Mouse (Mus musculus) heart, postnatal 25 days (tissue): ENCODE measurements around the gene Pigu. TPM values are rescaled to one million over a fixed set of nuclear protein-coding genes. Genes with fewer than 3 reads are reported as not detected.

Experiments
- DNase-seq: peaks from one replicate; pipeline ENCODE4 v3.0.0; 2022; ENCODE audit warnings: low spot score
- intact Hi-C: fragments of 180-260 bp; cut with DNase I; formaldehyde crosslinking; loops from one replicate; pipeline ENCODE4 v1.15.1; 2025
- total RNA-seq, 2 experiments: library from RNA; stranded (reverse); gene quantifications; 2 replicates each; pipeline ENCODE4 v1.2.3; 2021

Pigu gene
- 10 to 100 TPM; 28.4 to 28.7 TPM for total RNA-seq

GRCm38 (mm10) chr2:155356971-155357591 is at the start of gene Pigu:
Gene Pigu (minus strand): TSS chr2:155357430.
- DNase-seq: peak; percentile 84
- intact Hi-C loops: no loop called here

GRCm38 (mm10) chr2:155404635-155405034 is 47.4 kb upstream of the Pigu start:
- no peak for DNase-seq

GRCm38 (mm10) chr2:155401926-155402325 is 44.7 kb upstream of the Pigu start:
- DNase-seq: no peak
- intact Hi-C loops: no loop called here

More at GRCm38 (mm10) chr2:155404635-155405034, 47.4 kb upstream of the Pigu start:
- intact Hi-C loops: no loop called here

GRCm38 (mm10) chr2:155400276-155400675 is 43.0 kb upstream of the Pigu start:
- no peak for DNase-seq
- intact Hi-C loops: no loop called here

- intact Hi-C loops: no loop called here
Observed at GRCm38 (mm10) chr2:155394586-155394985, 37.4 kb upstream of the Pigu start.

GRCm38 (mm10) chr2:155388573-155388972 is 31.3 kb upstream of the Pigu start:
- intact Hi-C loops: loop anchor here (5.0 kb wide), 2 partner anchors 166 to 181 kb away; no protein-coding TSS in a partner anchor
- DNase-seq: no peak

More at GRCm38 (mm10) chr2:155394586-155394985, 37.4 kb upstream of the Pigu start:
- no peak for DNase-seq

- intact Hi-C loops: loop anchor here (5.0 kb wide), 2 partner anchors 165 to 180 kb away; no protein-coding TSS in a partner anchor
- no peak for DNase-seq
Observed at GRCm38 (mm10) chr2:155387052-155387451, 29.8 kb upstream of the Pigu start.

GRCm38 (mm10) chr2:155386534-155386899 is 29.3 kb upstream of the Pigu start:
- intact Hi-C loops: loop anchor here (5.0 kb wide), 2 partner anchors 164 to 179 kb away; no protein-coding TSS in a partner anchor
- no peak for DNase-seq

- DNase-seq: no peak
- intact Hi-C loops: loop anchor here (5.0 kb wide), 2 partner anchors 164 to 179 kb away; no protein-coding TSS in a partner anchor
Observed at GRCm38 (mm10) chr2:155385731-155386533, 28.7 kb upstream of the Pigu start.

- intact Hi-C loops: loop anchor here (5.0 kb wide), 2 partner anchors 163 to 178 kb away; no protein-coding TSS in a partner anchor
- peak; percentile 60 for DNase-seq
Observed at GRCm38 (mm10) chr2:155385090-155385489, 27.9 kb upstream of the Pigu start.

- DNase-seq: peak; percentile 39
- intact Hi-C loops: loop anchor here (5.0 kb wide), 2 partner anchors 106 to 146 kb away; partner anchors contain the start of genes Dynlrb1 and Map1lc3a
Observed at GRCm38 (mm10) chr2:155382791-155383438, 25.7 kb upstream of the Pigu start.

- DNase-seq: no peak
- intact Hi-C loops: loop anchor here (5.0 kb wide), 2 partner anchors 105 to 145 kb away; partner anchors contain the start of genes Dynlrb1 and Map1lc3a
Observed at GRCm38 (mm10) chr2:155382332-155382700, 25.1 kb upstream of the Pigu start.

GRCm38 (mm10) chr2:155381643-155382331 is 24.6 kb upstream of the Pigu start:
- peak; percentile 95 for DNase-seq
- intact Hi-C loops: loop anchor here (2.0 to 5.0 kb wide), 3 partner anchors 23 to 144 kb away; partner anchors contain the start of genes Dynlrb1 and Map1lc3a

- intact Hi-C loops: loop anchor here (2.0 to 5.0 kb wide), 3 partner anchors 22 to 144 kb away; partner anchors contain the start of genes Dynlrb1 and Map1lc3a
- DNase-seq: no peak
Observed at GRCm38 (mm10) chr2:155381060-155381437, 23.8 kb upstream of the Pigu start.

- intact Hi-C loops: loop anchor here (2.0 to 5.0 kb wide), 3 partner anchors 22 to 143 kb away; partner anchors contain the start of genes Dynlrb1 and Map1lc3a
- no peak for DNase-seq
Observed at GRCm38 (mm10) chr2:155380261-155381059, 23.2 kb upstream of the Pigu start, which contains the start of gene Trp53inp2. Gene Trp53inp2 (plus strand): TSS chr2:155381059.

GRCm38 (mm10) chr2:155376191-155376590 is 19.0 kb upstream of the Pigu start:
- no peak for DNase-seq
- intact Hi-C loops: no loop called here

GRCm38 (mm10) chr2:155374521-155374920 is 17.3 kb upstream of the Pigu start:
- DNase-seq: no peak
- intact Hi-C loops: no loop called here

GRCm38 (mm10) chr2:155373886-155374285 is 16.7 kb upstream of the Pigu start:
- no peak for DNase-seq
- intact Hi-C loops: no loop called here
